Comparison of ENCODE assay signal across 1 mouse cellular context in the genomic region with DNA sequence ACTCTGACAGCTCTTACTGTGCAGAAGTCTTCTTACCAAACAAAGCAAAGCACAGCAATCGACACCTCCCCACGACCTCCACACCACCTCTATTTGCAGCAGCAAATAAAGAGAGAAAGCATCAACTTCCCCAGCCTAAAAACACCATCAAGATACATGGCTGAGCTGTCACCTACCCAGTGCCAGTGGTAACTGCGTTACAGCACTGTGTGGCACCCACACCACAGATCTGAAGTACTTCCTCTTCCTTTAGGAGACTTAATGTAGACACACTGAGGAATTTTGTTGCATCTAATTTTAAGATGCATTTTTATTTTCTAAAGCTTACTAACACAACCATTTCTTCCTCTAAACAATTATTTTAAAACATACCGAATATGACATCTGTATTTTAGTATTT.
TF ChIP-seq lines count a peak whose summit lies in the region.

No protein-coding gene starts in this region.

TF ChIP-seq in MEL, 35 proteins besides CTCF, POLR2A, EP300 and RAD21 (continued from another document):
- TF ChIP-seq ZKSCAN1 (IDR thresholded peaks at IDR 0.05; ENCODE audit: low read depth, low read length) (no peak), MEF2A (IDR thresholded peaks at IDR 0.05; ENCODE audit: extremely low read depth, insufficient replicate concordance, low read depth, low read length, poor library complexity, severe bottlenecking) (no peak), MXI1 (IDR thresholded peaks at IDR 0.05; ENCODE audit: low read depth, low read length) (no peak), RCOR1 (IDR thresholded peaks at IDR 0.05; ENCODE audit: low read depth, low read length) (no peak), ELF1 (IDR thresholded peaks at IDR 0.05; ENCODE audit: low read depth, low read length) (no peak), GATA1 (IDR thresholded peaks at IDR 0.05; ENCODE audit: low read depth, low read length) (no peak), MAZ (IDR thresholded peaks at IDR 0.05; ENCODE audit: low read depth, low read length) (no peak)
